Mouse (Mus musculus): ENCODE measurements around the gene Ddah1.

DNA sequence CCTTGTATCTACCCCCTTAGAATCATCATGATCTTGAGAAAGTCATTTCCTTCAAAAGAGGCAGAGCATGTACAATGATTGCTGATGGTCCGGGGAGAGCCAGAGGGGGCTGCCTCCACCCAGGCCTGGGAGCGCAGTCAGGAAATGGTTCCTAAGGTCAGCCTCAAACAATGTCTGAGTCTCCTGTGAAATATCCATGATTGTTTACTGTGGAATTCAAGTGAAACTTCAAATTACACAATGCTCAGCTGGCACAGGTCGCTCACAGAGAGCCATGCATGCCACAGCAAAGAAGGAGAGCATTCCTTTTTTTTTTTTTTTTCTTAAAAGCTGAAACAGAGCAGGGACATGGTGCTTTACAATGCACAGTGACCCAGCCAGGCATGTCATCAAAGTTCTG lies 134.0 kb downstream of the Ddah1 start:
- TF ChIP-seq CTCF (IDR thresholded peaks at IDR 0.05; ENCODE audit: low read depth, low read length) (no peak), POLR2A (IDR thresholded peaks at IDR 0.05; ENCODE audit: borderline replicate concordance, low read depth, low read length) (no peak)

Data from bone marrow macrophage, adult 2 months (primary cell).